Mouse (Mus musculus) C2C12 (cell line): Measurements from ENCODE around the gene Rbms3.

Experiments
- CEBPB ChIP-seq: IDR thresholded peaks from one replicate; pipeline ENCODE4 v1.6.1; 2011; ENCODE audit warnings: low read depth, mild to moderate bottlenecking, control low read depth, moderate library complexity
- CTCF ChIP-seq: IDR thresholded peaks from one replicate; pipeline ENCODE4 v1.5.1; 2011; ENCODE audit not compliant: control insufficient read depth, insufficient read depth, insufficient read length

DNA sequence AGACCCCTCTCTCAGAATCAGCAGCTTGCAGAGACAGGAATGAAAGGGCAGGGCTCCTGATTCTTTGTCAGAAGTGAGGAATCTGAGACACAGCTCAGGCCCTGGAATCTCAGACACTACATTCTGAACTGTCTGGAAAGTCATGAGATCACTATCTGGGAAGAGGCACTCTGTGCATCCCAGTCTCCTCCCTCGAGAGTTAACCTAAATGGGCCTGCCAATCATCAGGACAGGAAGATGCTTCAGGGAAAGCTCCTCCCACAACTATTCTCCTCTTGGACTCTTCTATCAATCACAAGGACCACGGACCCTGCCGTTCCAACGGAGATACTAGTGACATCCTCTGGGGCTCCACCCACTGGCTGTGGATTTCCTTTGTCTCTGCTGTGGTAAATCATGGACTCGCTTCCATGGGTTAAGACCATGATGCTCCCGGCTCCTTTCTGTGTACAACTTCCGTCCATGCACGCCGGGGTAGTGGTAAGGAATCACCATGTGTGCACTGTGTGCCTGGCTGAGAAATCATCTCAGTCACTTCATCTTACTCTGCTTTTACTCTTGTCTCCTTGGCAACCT lies 473.3 kb downstream of the Rbms3 start:
- TF ChIP-seq CEBPB = no peak
- TF ChIP-seq CTCF = no peak
